Mouse (Mus musculus) spleen, adult 2 months (tissue): ENCODE measurements at regions not wholly inside any gene's neighbourhood (a gene's known extent, or its start where the extent isn't known, plus 50 kb on each side); places are given as distances from the start of the nearest gene placed in this dataset.

Experiments used
- CTCF ChIP-seq: fragments of 200-500 bp; IDR thresholded peaks from 2 replicates; pipeline ENCODE4 v1.5.1; 2011; ENCODE audit warnings: mild to moderate bottlenecking, inconsistent platforms; ENCODE audit not compliant: insufficient read depth, insufficient read length, insufficient replicate concordance; ENCODE audit errors: extremely low read depth
- POLR2A ChIP-seq: fragments of 200-500 bp; IDR thresholded peaks from 2 replicates; pipeline ENCODE4 v1.6.1; 2011; ENCODE audit warnings: low read depth, low read length, inconsistent platforms

GRCm38 (mm10) chr8:77919776-77920175, 195.5 kb upstream of the Ednra start:
- TF ChIP-seq CTCF = no peak
- no peak for TF ChIP-seq POLR2A
